Mouse (Mus musculus): ENCODE measurements around the gene L3hypdh.
"Not testable (repeated sequence)": the region's sequence is repeated elsewhere in the genome, so short reads cannot be mapped to it uniquely, and the experiment has no call there.

The L3hypdh gene

GRCm38 (mm10) chr12:72053851-72054250, 31.4 kb downstream of the L3hypdh start:
- no peak for DNase-seq (ENCODE audit: low read depth, low spot score)

- DNase-seq (ENCODE audit: low read depth, low spot score) = peak; percentile 47
These were observed 31.9 kb downstream of the L3hypdh start for GRCm38 (mm10) chr12:72053303-72053702.

GRCm38 (mm10) chr12:72052571-72052970, 32.7 kb downstream of the L3hypdh start:
- DNase-seq (ENCODE audit: low read depth, low spot score) = no peak

GRCm38 (mm10) chr12:72050821-72051220, 34.4 kb downstream of the L3hypdh start:
- DNase-seq (ENCODE audit: low read depth, low spot score) = no peak

GRCm38 (mm10) chr12:72050156-72050555, 35.1 kb downstream of the L3hypdh start:
- DNase-seq (ENCODE audit: low read depth, low spot score) = not testable (repeated sequence)

- DNase-seq (ENCODE audit: low read depth, low spot score) = no peak
These were observed 37.7 kb downstream of the L3hypdh start for GRCm38 (mm10) chr12:72047513-72047912.

GRCm38 (mm10) chr12:72041238-72041637, 44.0 kb downstream of the L3hypdh start:
- DNase-seq (ENCODE audit: low read depth, low spot score) = no peak

- no peak for DNase-seq (ENCODE audit: low read depth, low spot score)
These were observed 45.7 kb downstream of the L3hypdh start for GRCm38 (mm10) chr12:72039501-72039900.

- no peak for DNase-seq (ENCODE audit: low read depth, low spot score)
These were observed 46.4 kb downstream of the L3hypdh start for GRCm38 (mm10) chr12:72038866-72039265.

GRCm38 (mm10) chr12:72037049-72037448, 48.2 kb downstream of the L3hypdh start:
- DNase-seq (ENCODE audit: low read depth, low spot score) = no peak

GRCm38 (mm10) chr12:72036097-72036661, 49.1 kb downstream of the L3hypdh start:
- no peak for DNase-seq (ENCODE audit: low read depth, low spot score)

- DNase-seq (ENCODE audit: low read depth, low spot score) = no peak
These were observed 53.4 kb downstream of the L3hypdh start for GRCm38 (mm10) chr12:72031794-72032193.

- no peak for DNase-seq (ENCODE audit: low read depth, low spot score)
These were observed 54.1 kb downstream of the L3hypdh start for GRCm38 (mm10) chr12:72031171-72031570.

GRCm38 (mm10) chr12:72025275-72025795, 59.9 kb downstream of the L3hypdh start:
- DNase-seq (ENCODE audit: low read depth, low spot score) = peak; percentile 36

GRCm38 (mm10) chr12:72023572-72023971, 61.7 kb downstream of the L3hypdh start:
- DNase-seq (ENCODE audit: low read depth, low spot score) = no peak
